Mouse (Mus musculus) kidney, postnatal 25 days (tissue): ENCODE measurements around the gene Gm5244.

Experiments
- DNase-seq, 2 experiments: peaks; one replicate each; pipeline ENCODE4 v3.0.0; 2021; ENCODE audit warnings: mixed read lengths in 2 of 2

Gm5244 gene

GRCm38 (mm10) chr19:12846382-12846781 lies at the start of gene Gm5244:
Gene Gm5244 (plus strand): TSS chr19:12846682.
- no peak for DNase-seq

- DNase-seq, result peak in 1 of 2 experiments; percentile 28
These were observed 49.4 kb upstream of the Gm5244 start for GRCm38 (mm10) chr19:12797071-12797470.

GRCm38 (mm10) chr19:12798404-12798803 lies 48.1 kb upstream of the Gm5244 start:
- DNase-seq, result no peak

DNA sequence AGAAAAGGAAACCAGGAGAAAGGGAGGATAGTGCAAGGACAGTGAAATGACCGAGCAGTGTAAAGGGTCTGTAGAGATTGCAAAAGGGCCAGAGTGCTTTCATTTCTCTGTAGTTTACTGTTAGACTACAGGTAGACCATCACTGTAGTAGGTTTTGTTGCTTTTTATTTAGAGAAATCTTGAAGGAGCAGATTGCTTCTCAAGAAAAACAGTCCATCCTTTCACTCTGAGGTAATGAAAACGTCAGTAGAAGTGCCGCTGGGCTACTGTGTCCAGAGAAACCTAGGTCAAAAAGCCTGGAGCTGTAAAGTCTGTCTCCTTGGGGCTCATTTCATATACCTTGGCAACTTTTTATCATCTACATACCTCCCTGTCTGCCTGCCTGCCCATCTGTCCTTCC lies 47.4 kb upstream of the Gm5244 start:
- no peak for DNase-seq

DNA sequence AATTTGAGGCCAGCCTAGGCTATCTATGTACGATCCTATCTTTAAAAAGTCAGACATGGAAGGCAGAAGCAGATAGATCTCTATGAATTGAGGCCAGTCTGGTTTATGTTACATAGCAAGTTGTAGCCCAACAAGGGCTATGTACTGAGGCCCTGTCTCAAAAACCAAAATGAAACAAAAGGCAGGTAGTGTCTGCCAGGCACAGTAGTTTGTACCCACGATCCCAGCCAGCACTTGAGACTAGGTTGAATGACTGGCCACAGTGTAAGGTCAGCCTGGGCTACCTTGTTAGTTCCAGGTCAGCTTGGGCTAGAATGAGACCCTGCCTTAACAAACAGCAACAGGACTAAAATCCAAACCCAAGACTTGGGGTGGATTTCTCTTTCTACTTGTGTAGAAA lies 45.9 kb upstream of the Gm5244 start:
- no peak for DNase-seq

- no peak for DNase-seq
These were observed 45.4 kb upstream of the Gm5244 start for GRCm38 (mm10) chr19:12801046-12801445.

DNA sequence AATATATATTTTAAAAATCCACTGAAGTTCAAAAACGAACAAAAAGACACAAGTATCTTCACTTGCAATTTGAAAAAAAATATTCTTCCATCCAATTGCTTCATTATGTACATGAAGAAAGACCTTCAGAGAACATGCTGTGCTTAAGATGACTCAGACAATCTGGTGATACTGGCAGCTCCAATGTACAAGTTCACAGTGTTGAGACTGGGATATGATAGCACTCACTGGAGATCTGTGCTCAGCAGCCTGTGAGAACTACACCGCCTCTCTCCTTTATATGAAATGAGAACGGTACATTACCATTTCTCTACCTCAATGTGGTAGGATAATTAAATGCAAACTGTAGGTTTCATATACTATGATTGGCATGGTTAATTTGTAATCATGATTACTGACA lies 43.7 kb upstream of the Gm5244 start:
- no peak for DNase-seq

DNA sequence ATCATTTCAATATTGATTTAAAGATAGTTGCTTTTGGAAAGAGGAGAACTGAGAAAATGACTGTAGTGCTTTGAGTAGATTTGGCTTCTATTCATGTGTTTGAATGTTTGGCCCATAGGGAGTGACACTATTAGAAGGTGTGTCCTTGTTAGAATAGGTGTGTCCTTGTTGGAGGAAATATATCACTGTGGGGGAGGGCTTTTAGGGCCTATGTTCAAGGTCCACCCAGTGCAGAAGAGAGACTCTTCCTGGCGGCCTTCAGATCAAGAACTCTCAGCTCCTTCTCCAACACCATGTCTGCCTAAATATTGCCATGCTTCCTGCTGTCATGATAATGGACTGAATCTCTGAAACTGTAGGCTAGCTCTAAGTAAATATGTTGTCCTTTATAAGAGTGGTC lies 42.2 kb upstream of the Gm5244 start:
- no peak for DNase-seq

- no peak for DNase-seq
These were observed 40.8 kb upstream of the Gm5244 start for GRCm38 (mm10) chr19:12805730-12806129.

- DNase-seq, result no peak
These were observed 40.3 kb upstream of the Gm5244 start for GRCm38 (mm10) chr19:12806214-12806613.

DNA sequence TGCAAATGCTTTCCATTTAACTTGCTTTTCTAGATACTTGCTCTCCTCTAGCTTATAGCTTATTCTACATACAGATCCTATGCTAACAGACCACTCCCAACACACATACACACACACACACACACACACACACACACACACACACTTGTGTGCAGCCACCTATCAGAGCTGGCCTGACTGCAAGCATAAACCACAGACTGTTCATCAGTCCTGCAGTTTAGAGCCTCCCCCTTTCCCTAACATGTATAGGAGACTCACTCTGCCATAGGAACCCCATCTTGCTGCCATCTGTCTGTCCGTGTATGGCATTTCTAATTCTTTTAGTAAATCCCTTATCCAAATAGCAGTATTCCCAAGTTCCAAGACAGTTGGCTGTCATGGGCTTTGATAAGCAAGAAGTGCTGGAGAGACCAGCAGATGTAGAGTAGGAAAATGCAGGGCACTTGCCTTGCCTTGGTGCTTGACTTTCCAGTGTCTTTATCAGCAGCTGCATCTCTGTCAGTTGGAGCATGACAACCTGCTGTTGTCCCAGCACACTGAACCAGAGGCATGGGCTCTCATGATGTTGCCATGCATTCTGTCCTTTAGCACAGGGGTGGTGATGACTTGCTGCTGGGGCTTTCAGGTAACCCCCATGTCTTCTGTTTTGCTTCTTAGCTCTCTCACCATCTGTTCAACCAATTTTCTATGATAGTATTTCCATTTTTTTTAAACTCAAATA lies 33.7 kb upstream of the Gm5244 start:
- no peak for DNase-seq

GRCm38 (mm10) chr19:12813883-12814282 lies 32.6 kb upstream of the Gm5244 start:
- no peak for DNase-seq

- DNase-seq, result no peak
These were observed 28.0 kb upstream of the Gm5244 start for GRCm38 (mm10) chr19:12818507-12818906.

DNA sequence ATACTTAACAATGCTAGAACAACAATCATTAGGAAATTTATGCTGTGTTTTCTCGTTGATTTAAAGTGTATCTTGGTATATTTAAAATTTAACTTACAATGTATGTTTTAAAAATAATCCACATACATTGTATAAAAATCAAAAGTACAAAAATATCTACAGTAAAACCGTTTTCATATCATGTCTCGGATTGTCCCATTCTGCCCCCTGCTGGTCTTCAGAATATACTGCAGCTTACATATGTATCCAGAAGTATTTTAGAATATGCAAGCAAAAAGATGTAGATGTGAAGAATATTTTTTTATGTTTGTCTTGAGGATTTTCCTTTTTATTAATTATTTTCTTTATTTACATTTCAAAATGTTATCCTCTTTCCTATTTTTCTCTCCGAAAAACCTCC lies 26.1 kb upstream of the Gm5244 start:
- peak in 1 of 2 experiments; percentile 28 for DNase-seq

- DNase-seq, result peak in 1 of 2 experiments; percentile 6
These were observed 21.9 kb upstream of the Gm5244 start for GRCm38 (mm10) chr19:12824549-12824948.

GRCm38 (mm10) chr19:12830823-12831430 lies 15.6 kb upstream of the Gm5244 start:
- DNase-seq, result no peak

DNA sequence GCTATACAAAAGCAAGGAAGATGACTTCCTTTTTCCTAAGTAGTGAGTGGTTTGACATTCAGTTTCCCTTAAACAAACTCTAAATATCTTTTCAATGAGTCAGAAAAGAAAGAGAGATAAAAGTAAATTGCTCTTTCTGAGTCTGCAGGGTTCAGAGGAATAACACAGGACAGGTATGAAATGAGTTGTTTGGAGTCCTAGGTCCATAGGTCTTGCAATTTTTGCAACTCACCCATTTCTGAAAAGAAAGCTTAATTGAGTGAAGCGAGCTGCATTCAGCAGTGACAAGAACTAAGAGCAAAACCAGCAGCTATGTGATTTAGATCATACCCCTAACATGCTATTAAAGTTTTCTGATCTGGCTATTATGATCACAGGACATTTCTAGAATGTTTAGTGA lies 14.9 kb upstream of the Gm5244 start:
- DNase-seq, result no peak

GRCm38 (mm10) chr19:12833625-12834024 lies 12.9 kb upstream of the Gm5244 start:
- no peak for DNase-seq

DNA sequence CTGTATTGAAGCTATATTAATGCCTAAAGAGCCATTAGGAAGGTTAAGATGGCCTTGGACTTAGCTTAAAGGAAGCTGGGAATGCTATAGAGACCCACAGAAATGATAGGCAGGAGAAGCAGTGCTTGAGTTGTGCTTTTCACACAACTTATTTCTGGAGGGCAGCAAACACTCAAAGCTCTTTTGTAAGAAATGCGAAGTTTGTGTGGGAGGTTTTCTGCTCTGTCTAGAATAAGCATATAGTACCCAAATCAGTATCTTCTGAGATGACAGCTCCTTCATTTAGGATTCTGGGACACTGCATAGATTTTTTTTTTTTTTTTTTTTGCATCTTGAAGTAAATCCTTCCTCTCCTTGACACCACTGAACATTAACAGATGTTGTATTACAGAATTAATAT lies 8.0 kb upstream of the Gm5244 start:
- DNase-seq, result no peak

DNA sequence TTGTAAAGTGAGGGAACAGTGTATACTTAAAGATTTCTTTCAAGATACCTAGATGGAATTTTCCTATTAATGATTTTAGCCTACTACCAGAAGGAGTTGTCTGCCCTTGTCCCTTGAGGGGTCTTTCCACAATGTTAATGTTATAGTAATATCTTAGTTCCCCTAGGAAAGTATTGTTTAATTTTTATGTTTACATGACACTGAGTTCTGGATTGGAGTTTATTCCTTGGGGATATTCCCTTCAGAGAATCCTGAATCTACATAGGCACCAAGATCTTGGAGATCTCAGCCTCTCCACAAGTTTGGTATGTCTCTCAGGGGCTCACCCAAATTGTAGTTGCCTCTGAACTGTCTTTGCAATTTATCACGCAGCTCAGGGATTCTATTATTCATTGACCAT lies 10.5 kb downstream of the Gm5244 start, which contains the start of gene Olfr1444:
Gene Olfr1444, plus strand, starts transcription at position 301 of the 400 bp plus-strand sequence.
- DNase-seq, result no peak

DNA sequence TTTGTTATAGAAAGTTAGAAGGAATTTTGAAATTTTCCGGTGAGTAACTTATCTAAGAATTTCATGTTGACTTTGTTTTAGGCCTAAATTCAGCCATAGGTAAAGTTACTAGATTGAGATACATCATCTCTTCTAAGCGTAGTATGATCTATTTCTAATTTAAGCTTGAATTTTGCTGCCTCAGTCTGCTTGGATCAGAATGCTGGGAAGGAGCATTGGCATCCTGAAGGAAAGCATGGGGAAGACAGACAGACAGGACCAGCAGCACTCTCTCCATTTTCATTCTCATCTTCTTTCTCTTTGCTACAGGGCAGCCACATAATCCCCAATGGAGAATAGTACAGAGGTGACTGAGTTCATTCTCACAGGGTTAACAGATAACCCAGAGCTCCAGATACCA lies 37.1 kb downstream of the Gm5244 start, which contains the start of gene Olfr1445:
Gene Olfr1445, plus strand, starts transcription at position 301 of the 400 bp plus-strand sequence.
- DNase-seq, result no peak

GRCm38 (mm10) chr19:12893424-12893823 lies 46.9 kb downstream of the Gm5244 start, which contains the start of gene Olfr1446:
Gene Olfr1446 (minus strand): TSS chr19:12893524.
- no peak for DNase-seq
